Mouse (Mus musculus): ENCODE results near the gene Zmynd15. TPM values are rescaled to one million over a fixed set of nuclear protein-coding genes. Genes with fewer than 3 reads are reported as not detected.
A peak's percentile ranks its signal among the peaks of the same experiment; 100 is the strongest.

Gene Zmynd15
- 2.5 and 7.1 TPM in 2 replicates for polyA plus RNA-seq (2012; rRNA removed)

- H3K27ac ChIP-seq (ENCODE audit: insufficient read depth, low read depth, low read length): peak within 1 kb of the TSS; percentile 82
Observed at GRCm38 (mm10) chr11:70458688-70459600, at the start of gene Zmynd15. Gene Zmynd15, plus strand, starts transcription at chr11:70459433.

GRCm38 (mm10) chr11:70409594-70410296 lies 49.5 kb upstream of the Zmynd15 start, which contains the start of gene Pelp1:
Gene Pelp1, minus strand, starts transcription at chr11:70410031.
- Histone ChIP-seq H3K36me3 (ENCODE audit: control insufficient read depth, insufficient read depth, low read length) (peaks cover 4% of the 10 kb centered on the region; the same call in 1 of the 2 replicates), H3K27ac (ENCODE audit: insufficient read depth, low read depth, low read length) (no peak within 1 kb of the TSS), H3K4me1 (ENCODE audit: control insufficient read depth, insufficient read depth, insufficient read length, low read length) (peaks cover 9% of the 10 kb centered on the region; the same call in 1 of the 2 replicates), H3K27me3 (ENCODE audit: control insufficient read depth, insufficient read depth, low read length) (no peaks in the 10 kb centered on the region), H3K4me3 (ENCODE audit: low read depth, low read length) (peak within 1 kb of the TSS; percentile 95)
- TF ChIP-seq POLR2A (IDR thresholded peaks at IDR 0.05; ENCODE audit: low read depth, low read length) (0 out of 2 replicates have a peak, but pooled peaks have one; percentile 17), CTCF (IDR thresholded peaks at IDR 0.05; ENCODE audit: extremely low read depth, insufficient read length, insufficient replicate concordance, low read depth, low read length) (no peak)
- under 1% methylated on average over 59 of the region's 59 CpGs for WGBS

More at GRCm38 (mm10) chr11:70458688-70459600, at the start of gene Zmynd15:
- Histone ChIP-seq H3K4me1 (ENCODE audit: control insufficient read depth, insufficient read depth, insufficient read length, low read length) (peaks cover 2% of the 10 kb centered on the region; the same call in 1 of the 2 replicates), H3K4me3 (ENCODE audit: low read depth, low read length) (peak within 1 kb of the TSS; percentile 80), H3K36me3 (ENCODE audit: control insufficient read depth, insufficient read depth, low read length) (peaks cover 10% of the 10 kb centered on the region; the same call in 1 of the 2 replicates), H3K27me3 (ENCODE audit: control insufficient read depth, insufficient read depth, low read length) (peaks cover 3% of the 10 kb centered on the region; the same call in 1 of the 2 replicates)
- TF ChIP-seq CTCF (IDR thresholded peaks at IDR 0.05; ENCODE audit: extremely low read depth, insufficient read length, insufficient replicate concordance, low read depth, low read length): peak; percentile 8; the same call in 1 of the 2 replicates
- no peak for TF ChIP-seq POLR2A (IDR thresholded peaks at IDR 0.05; ENCODE audit: low read depth, low read length)
- WGBS: 7% methylated on average over 32 of the region's 32 CpGs

GRCm38 (mm10) chr11:70410297-70410643 lies 49.0 kb upstream of the Zmynd15 start:
- TF ChIP-seq POLR2A (IDR thresholded peaks at IDR 0.05; ENCODE audit: low read depth, low read length) (no peak), CTCF (IDR thresholded peaks at IDR 0.05; ENCODE audit: extremely low read depth, insufficient read length, insufficient replicate concordance, low read depth, low read length) (no peak)
- Histone ChIP-seq H3K27me3 (ENCODE audit: control insufficient read depth, insufficient read depth, low read length) (no peaks in the 10 kb centered on the region), H3K36me3 (ENCODE audit: control insufficient read depth, insufficient read depth, low read length) (0 out of 2 replicates have a peak, but pooled peaks cover 3% of the 10 kb centered on the region), H3K27ac (ENCODE audit: insufficient read depth, low read depth, low read length) (no peak overlapping the region), H3K4me1 (ENCODE audit: control insufficient read depth, insufficient read depth, insufficient read length, low read length) (peaks cover 9% of the 10 kb centered on the region; the same call in 1 of the 2 replicates), H3K4me3 (ENCODE audit: low read depth, low read length) (peak overlapping the region; percentile 95)
- 50% methylated on average over 6 of the region's 6 CpGs for WGBS

- H3K4me3 ChIP-seq (ENCODE audit: low read depth, low read length): no peak overlapping the region
- 54% methylated on average over 5 of the region's 5 CpGs for WGBS
- TF ChIP-seq CTCF (IDR thresholded peaks at IDR 0.05; ENCODE audit: extremely low read depth, insufficient read length, insufficient replicate concordance, low read depth, low read length) (no peak), POLR2A (IDR thresholded peaks at IDR 0.05; ENCODE audit: low read depth, low read length) (no peak)
- H3K4me1 ChIP-seq (ENCODE audit: control insufficient read depth, insufficient read depth, insufficient read length, low read length): peaks cover 9% of the 10 kb centered on the region; the same call in 1 of the 2 replicates
- H3K27me3 ChIP-seq (ENCODE audit: control insufficient read depth, insufficient read depth, low read length): no peaks in the 10 kb centered on the region
- H3K36me3 ChIP-seq (ENCODE audit: control insufficient read depth, insufficient read depth, low read length): no peaks in the 10 kb centered on the region
- H3K27ac ChIP-seq (ENCODE audit: insufficient read depth, low read depth, low read length): no peak overlapping the region
Observed at GRCm38 (mm10) chr11:70412591-70412990, 46.6 kb upstream of the Zmynd15 start.

- H3K36me3 ChIP-seq (ENCODE audit: control insufficient read depth, insufficient read depth, low read length): no peaks in the 10 kb centered on the region
- no peak for TF ChIP-seq POLR2A (IDR thresholded peaks at IDR 0.05; ENCODE audit: low read depth, low read length)
- peak; percentile 42; the same call in 1 of the 2 replicates for TF ChIP-seq CTCF (IDR thresholded peaks at IDR 0.05; ENCODE audit: extremely low read depth, insufficient read length, insufficient replicate concordance, low read depth, low read length)
- no peak overlapping the region for H3K4me3 ChIP-seq (ENCODE audit: low read depth, low read length)
- peaks cover 5% of the 10 kb centered on the region; the same call in 1 of the 2 replicates for H3K4me1 ChIP-seq (ENCODE audit: control insufficient read depth, insufficient read depth, insufficient read length, low read length)
- 5% methylated on average over 3 of the region's 3 CpGs for WGBS
- no peak overlapping the region for H3K27ac ChIP-seq (ENCODE audit: insufficient read depth, low read depth, low read length)
- H3K27me3 ChIP-seq (ENCODE audit: control insufficient read depth, insufficient read depth, low read length): no peaks in the 10 kb centered on the region
Observed at GRCm38 (mm10) chr11:70413961-70414360, 45.3 kb upstream of the Zmynd15 start.

- H3K36me3 ChIP-seq (ENCODE audit: control insufficient read depth, insufficient read depth, low read length): no peaks in the 10 kb centered on the region
- H3K4me1 ChIP-seq (ENCODE audit: control insufficient read depth, insufficient read depth, insufficient read length, low read length): no peaks in the 10 kb centered on the region
- H3K4me3 ChIP-seq (ENCODE audit: low read depth, low read length): no peak overlapping the region
- H3K27ac ChIP-seq (ENCODE audit: insufficient read depth, low read depth, low read length): no peak overlapping the region
- H3K27me3 ChIP-seq (ENCODE audit: control insufficient read depth, insufficient read depth, low read length): no peaks in the 10 kb centered on the region
- WGBS: 62% methylated on average over 4 of the region's 4 CpGs
- TF ChIP-seq CTCF (IDR thresholded peaks at IDR 0.05; ENCODE audit: extremely low read depth, insufficient read length, insufficient replicate concordance, low read depth, low read length): no peak
Observed at GRCm38 (mm10) chr11:70418199-70418598, 41.0 kb upstream of the Zmynd15 start.
